Mouse (Mus musculus): ENCODE results near the gene Vmn1r118.
"Not testable (repeated sequence)": the region's sequence is repeated elsewhere in the genome, so short reads cannot be mapped to it uniquely, and the experiment has no call there.

Vmn1r118 gene

DNA sequence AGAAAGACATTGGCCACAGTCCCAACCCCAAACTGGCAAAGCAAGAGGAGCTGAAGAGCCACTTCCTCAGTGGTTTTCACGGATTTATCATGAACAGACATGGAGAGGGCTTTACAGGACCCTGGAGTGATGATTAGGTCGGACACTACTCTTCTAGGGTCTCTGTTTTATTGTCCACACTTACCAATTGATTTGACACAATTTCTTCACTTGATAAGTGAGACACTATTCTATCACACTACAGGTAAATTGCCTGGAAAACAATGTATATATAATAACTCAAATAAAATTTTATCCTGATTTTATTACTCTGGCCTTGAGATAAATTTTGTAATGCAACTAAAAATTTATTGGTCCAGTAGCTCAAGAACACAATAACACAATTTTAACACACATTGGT is at the start of gene Vmn1r118:
Gene Vmn1r118, minus strand, starts transcription at position 101 of the 400 bp plus-strand sequence.
- not testable (repeated sequence) for DNase-seq (ENCODE audit: low spot score)

DNA sequence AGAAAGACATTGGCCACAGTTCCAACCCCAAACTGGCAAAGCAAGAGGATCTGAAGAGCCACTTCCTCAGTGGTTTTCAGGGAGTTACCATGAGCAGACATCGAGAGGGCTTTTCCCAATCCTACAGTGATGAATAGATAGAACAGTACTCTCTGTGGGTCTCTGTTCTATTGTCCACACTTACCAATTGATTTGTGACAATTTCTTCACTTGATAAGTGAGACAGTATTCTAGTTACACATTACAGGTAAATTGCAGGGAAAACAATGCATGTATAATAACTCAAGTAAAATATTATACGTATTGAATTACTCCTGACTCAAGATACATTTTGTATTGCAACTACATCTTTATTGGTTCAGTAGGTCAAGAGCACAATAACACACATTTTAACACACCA is 28.1 kb downstream of the Vmn1r118 start, which contains the start of gene Vmn1r117:
Gene Vmn1r117, minus strand, starts transcription at position 101 of the 400 bp plus-strand sequence.
- DNase-seq (ENCODE audit: low spot score) = not testable (repeated sequence)

DNA sequence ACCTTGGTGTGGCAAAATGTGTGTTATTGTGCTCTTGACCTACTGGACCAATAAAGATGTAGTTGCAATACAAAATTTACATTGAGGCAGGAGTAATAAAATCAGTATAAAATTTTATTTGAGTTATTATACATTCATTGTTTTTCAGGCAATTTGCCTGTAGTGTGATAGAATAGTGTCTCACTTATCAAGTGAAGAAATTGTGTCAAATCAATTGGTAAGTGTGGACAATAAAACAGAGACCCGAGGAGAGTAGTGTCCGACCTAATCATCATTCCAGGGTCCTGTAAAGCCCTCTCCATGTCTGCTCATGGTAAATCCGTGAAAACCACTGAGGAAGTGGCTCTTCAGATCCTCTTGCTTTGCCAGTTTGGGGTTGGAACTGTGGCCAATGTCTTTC is 40.2 kb downstream of the Vmn1r118 start, which contains the start of gene Vmn1r116:
Gene Vmn1r116, plus strand, starts transcription at position 301 of the 400 bp plus-strand sequence.
- not testable (repeated sequence) for DNase-seq (ENCODE audit: low spot score)
